Mouse (Mus musculus) myocyte (in vitro differentiated cells): ENCODE measurements around the gene Slc7a7.

Experiments
- POLR2A ChIP-seq: IDR thresholded peaks from one replicate; pipeline ENCODE4 v1.6.1; 2011; ENCODE audit warnings: low read depth, mild to moderate bottlenecking, control low read depth, moderate library complexity; ENCODE audit not compliant: insufficient read length
- SRF ChIP-seq: IDR thresholded peaks from one replicate; pipeline ENCODE4 v1.6.1; 2011; ENCODE audit warnings: low read depth; ENCODE audit not compliant: control insufficient read depth, insufficient read length
- TCF12 ChIP-seq: IDR thresholded peaks from one replicate; pipeline ENCODE4 v1.6.1; 2011; ENCODE audit warnings: mild to moderate bottlenecking, control low read depth; ENCODE audit not compliant: poor library complexity, insufficient read depth, severe bottlenecking

GRCm38 (mm10) chr14:54463959-54464292 is 46.3 kb upstream of the Slc7a7 start, which contains the start of gene Lrp10:
- TF ChIP-seq SRF = peak; percentile 59
- no peak for TF ChIP-seq TCF12
- TF ChIP-seq POLR2A = peak; percentile 76
